Mouse (Mus musculus) cerebellum, postnatal 36 days (tissue): ENCODE measurements around the gene Ankle2.
A peak's percentile ranks its signal among the peaks of the same experiment; 100 is the strongest.

Source experiments
- DNase-seq, 2 experiments: peaks; one replicate each; pipeline ENCODE4 v3.0.0; 2021 to 2022; ENCODE audit warnings: mixed read lengths in 2 of 2

The Ankle2 gene

DNA sequence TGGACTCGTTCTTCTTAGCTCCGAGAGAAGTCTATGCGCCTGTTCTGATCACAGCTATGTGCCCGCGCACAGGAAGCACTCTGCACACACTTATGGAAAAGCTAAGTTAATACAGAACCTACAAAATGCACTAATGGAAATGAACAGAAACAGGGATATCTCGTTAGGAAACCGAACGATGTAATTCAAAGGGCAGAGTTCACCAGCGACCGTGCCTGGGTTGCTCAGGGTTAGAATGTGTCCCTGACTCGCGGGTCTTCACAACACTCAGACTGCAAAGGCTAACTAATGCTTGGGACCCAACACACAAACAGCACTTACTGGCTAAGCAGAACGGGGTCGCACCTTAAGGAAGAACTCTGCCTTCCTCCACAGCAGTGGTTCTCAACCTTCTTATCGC is 54.4 kb downstream of the Ankle2 start:
- DNase-seq = no peak

DNA sequence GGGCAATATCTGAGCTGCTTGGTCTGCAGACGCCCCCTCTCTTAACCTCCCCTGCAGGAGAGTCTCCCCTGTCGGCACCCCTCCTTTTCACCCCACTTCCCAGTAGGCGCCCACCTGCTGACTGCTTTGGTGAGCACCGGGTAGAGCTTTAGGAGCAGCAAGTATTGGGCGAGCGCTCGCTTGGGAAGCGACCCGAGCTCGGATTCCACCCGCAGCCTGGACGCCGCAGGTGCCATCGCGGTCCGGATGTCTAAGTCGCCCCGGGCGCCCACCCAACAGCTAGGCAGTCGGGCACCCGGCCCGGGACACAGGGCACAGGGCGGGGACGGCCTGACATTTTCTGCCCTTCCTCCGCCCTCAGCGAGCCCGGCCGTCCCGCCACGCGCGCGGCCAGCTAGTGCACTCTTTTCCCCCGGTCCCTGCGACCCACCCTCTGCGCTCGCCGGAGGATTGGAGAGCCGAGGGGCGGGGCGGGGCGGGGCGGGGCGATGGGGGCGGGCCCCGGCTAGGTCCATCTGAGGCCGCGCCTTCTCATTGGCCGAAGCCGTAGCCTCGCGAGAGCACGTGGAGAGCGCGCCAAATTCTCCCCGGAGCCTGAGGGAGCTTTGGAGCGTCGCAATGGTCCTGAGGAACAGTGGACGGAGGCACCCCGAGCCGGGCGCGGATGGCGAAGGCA is 55.1 kb downstream of the Ankle2 start, which contains the start of the genes Pxmp2 and Pole:
TSS of gene Pxmp2 (minus strand) at position 417 of the 676 bp plus-strand sequence.
TSS of gene Pole (plus strand) at position 537 of the 676 bp plus-strand sequence.
- peak; percentile 80 to 87 for DNase-seq

DNA sequence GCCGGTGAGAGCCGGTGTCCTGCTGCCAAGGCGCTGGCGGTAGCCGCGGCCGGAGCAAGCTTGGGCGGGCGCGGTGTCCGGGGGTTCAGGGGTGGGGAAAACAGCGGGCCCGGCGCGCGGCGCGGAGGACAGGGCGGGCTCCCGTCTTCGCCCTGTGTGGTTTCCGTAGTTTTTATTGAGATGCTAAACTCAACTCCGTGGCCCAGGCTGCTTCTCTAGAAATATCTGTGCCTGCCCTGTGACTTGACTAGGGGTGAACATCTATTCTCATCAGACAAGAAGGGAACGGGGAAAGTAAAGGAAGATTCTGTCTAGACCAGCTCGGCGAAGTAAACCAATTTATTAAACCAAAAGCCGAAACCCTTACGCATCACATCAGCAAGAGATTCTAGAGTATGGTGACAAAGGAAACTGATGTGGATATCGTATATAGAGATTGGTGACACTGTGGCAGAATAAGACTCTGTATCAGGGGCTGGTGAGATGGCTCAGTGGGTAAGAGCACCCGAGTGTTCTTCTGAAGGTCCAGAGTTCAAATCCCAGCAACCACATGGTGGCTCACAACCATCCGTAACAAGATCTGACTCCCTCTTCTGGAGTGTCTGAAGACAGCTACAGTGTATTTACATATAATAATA is 55.8 kb downstream of the Ankle2 start:
- no peak for DNase-seq

DNA sequence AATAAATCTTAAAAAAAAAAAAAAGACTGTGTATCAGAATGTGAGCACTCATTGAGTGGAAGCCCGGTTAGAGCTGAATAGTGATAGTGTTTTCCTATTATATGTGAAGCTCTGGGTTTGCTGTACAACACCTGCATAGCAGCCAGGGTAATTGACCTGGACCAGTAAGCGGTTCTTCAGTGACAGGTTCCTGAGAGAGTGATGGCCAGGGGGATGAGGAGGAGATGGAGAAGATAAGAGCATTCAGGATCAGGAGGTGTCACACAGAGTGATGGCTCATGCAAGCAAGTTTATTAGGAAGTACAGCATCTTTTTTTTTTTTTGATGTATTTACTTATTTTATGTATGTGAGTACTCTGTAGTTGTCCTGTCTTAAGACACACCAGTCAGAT is 56.3 kb downstream of the Ankle2 start:
- DNase-seq = no peak

DNA sequence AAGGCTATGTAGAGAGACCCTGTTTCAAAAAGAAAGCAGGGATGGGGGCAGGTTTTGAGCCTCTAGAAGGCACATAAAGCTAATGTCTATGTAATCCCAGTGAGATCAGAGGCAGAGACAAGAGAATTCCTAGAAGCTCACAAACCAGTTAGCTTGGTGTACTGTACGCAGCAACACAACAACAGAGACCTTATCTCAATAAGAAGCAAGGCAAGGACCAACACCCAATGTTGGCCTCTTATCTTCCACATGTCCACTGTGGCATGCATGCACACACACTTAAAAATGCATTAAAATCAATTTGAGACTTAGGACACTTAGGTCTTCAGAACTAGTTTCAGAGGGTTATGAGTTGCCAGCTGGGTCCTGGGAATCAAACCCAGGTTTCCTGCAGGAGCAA is 60.8 kb downstream of the Ankle2 start:
- no peak for DNase-seq

DNA sequence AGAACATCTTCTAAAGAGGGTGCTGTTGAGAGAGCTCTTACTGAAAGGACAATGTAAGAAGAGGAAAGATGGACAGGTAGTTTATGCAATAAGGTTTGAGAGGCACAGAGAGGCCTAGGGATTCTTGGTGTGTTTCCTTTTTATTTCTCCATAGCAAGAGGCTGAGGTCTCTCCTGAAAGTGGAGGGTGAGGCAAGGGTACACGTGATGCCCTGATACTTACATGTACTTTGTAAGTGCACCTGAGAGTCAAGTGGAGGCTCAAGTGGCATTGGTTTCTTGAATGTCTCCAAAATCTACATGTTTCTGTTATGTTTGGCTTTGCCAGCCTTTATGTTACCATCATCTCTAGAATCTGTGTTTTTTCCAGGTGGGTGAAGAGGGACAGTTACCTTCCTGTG is 65.8 kb downstream of the Ankle2 start:
- DNase-seq = no peak

DNA sequence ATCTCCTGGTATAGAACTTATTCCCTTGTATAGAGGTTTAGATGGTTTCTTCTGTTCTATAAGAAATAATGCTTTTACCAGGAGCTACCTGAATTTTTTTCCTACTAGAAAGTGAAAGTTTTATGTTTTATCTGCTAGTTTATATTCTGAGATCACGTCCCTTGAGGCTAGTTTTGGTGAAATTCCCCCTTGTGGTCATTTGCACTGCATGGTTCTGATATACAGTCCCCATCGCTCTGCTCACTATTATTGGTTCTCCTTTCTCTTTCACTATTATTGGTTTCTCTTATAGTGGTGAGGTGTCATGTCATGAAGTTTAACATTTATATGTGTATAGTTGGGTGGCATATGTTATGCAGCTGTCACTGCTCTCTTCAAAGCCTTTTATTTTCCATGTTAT is 69.8 kb downstream of the Ankle2 start:
- no peak for DNase-seq
